Mouse (Mus musculus) intestine, embryonic 14.5 days (tissue): Measurements from ENCODE around the gene Traf3. TPM values are rescaled to one million over a fixed set of nuclear protein-coding genes. Genes with fewer than 3 reads are reported as not detected.

Source experiments
- ATAC-seq: fragments of 200-750 bp; cut with Nextera tagmentation; replicated peaks from 2 replicates; pipeline ENCODE4 v1.8.0; 2017; ENCODE audit warnings: low read depth, moderate number of reproducible peaks, moderate TSS enrichment, moderate library complexity; ENCODE audit not compliant: low FRiP score, low TSS enrichment
- DNase-seq: peaks from one replicate; pipeline ENCODE4 v3.0.0-alpha.2; 2018; ENCODE audit warnings: low spot score
- H3K27ac ChIP-seq: fragments of 300-500 bp; sonication (generic); 2 replicates; pipeline ENCODE4 v1.5.1; 2014; ENCODE audit warnings: low read depth, mild to moderate bottlenecking, control low read depth
- H3K27me3 ChIP-seq: fragments of 300-500 bp; sonication (generic); replicated peaks from 2 replicates; pipeline ENCODE4 v1.6.1; 2014; ENCODE audit warnings: low read length, control low read depth; ENCODE audit not compliant: control insufficient read depth, insufficient read depth
- H3K36me3 ChIP-seq: fragments of 300-500 bp; sonication (generic); 2 replicates; pipeline ENCODE4 v1.6.1; 2014; ENCODE audit warnings: low read length, control low read depth; ENCODE audit not compliant: control insufficient read depth, insufficient read depth
- H3K4me1 ChIP-seq: fragments of 300-500 bp; sonication (generic); replicated peaks from 2 replicates; pipeline ENCODE4 v1.6.1; 2014; ENCODE audit warnings: low read length, control low read depth, mixed read lengths; ENCODE audit not compliant: control insufficient read depth, insufficient read depth
- H3K4me2 ChIP-seq: fragments of 300-500 bp; sonication (generic); 2 replicates; pipeline ENCODE4 v1.6.1; 2014; ENCODE audit warnings: low read length
- H3K4me3 ChIP-seq: fragments of 300-500 bp; sonication (generic); 2 replicates; pipeline ENCODE4 v1.5.1; 2014; ENCODE audit warnings: low read depth, low read length, control low read depth, mixed read lengths
- H3K9ac ChIP-seq: fragments of 300-500 bp; sonication (generic); 2 replicates; pipeline ENCODE4 v1.6.1; 2014; ENCODE audit warnings: mild to moderate bottlenecking, low read length
- H3K9me3 ChIP-seq: fragments of 300-500 bp; sonication (generic); 2 replicates; pipeline ENCODE4 v1.6.1; 2016; ENCODE audit warnings: low read length, control low read depth; ENCODE audit not compliant: control insufficient read depth
- WGBS: fragments of 180-500 bp; shearing (Covaris S2); extraction: QIAGEN DNeasy Blood & Tissue Kit; methylation state at CpG from one replicate; pipeline ENCODE4 v1.1.7; 2014; 5-methylcytosine and 5-hydroxymethylcytosine counted together
- polyA plus RNA-seq: library from polyadenylated mRNA; unstranded; fragments of >200 nt; fragmentation: Nextera tagmentation; extraction: Ambion mirVana; gene quantifications from 2 replicates; pipeline ENCODE4 v1.2.1, GENCODE M21; 2014

Traf3 gene
- polyA plus RNA-seq, 1 experiment from 2014 or later = 9.1 TPM

GRCm38 (mm10) chr12:111230793-111231192, 64.6 kb downstream of the Traf3 start:
- DNase-seq (no peak), ATAC-seq (no peak)
- no peaks in the 10 kb centered on the region for H3K9me3 ChIP-seq
- no peak overlapping the region for H3K27ac ChIP-seq
- 0 out of 2 replicates have a peak, but pooled peaks cover 6% of the 10 kb centered on the region for H3K36me3 ChIP-seq
- no peaks in the 10 kb centered on the region for H3K27me3 ChIP-seq
- H3K9ac ChIP-seq = no peak overlapping the region
- H3K4me1 ChIP-seq = no peaks in the 10 kb centered on the region
- H3K4me3 ChIP-seq = no peak overlapping the region
- 88% methylated on average over 2 of the region's 2 CpGs for WGBS
- H3K4me2 ChIP-seq = no peak overlapping the region

GRCm38 (mm10) chr12:111233798-111234197, 67.6 kb downstream of the Traf3 start:
- WGBS = 85% methylated on average over 4 of the region's 4 CpGs
- no peak overlapping the region for H3K9ac ChIP-seq
- H3K9me3 ChIP-seq = no peaks in the 10 kb centered on the region
- no peaks in the 10 kb centered on the region for H3K27me3 ChIP-seq
- H3K4me1 ChIP-seq = no peaks in the 10 kb centered on the region
- ATAC-seq = no peak
- DNase-seq = no peak
- H3K36me3 ChIP-seq = peaks cover 15% of the 10 kb centered on the region
- no peak overlapping the region for H3K4me2 ChIP-seq
- H3K27ac ChIP-seq = no peak overlapping the region
- no peak overlapping the region for H3K4me3 ChIP-seq

GRCm38 (mm10) chr12:111234383-111234782, 68.2 kb downstream of the Traf3 start:
- Histone ChIP-seq H3K36me3 (peaks cover 18% of the 10 kb centered on the region), H3K4me3 (no peak overlapping the region), H3K9me3 (no peaks in the 10 kb centered on the region), H3K4me1 (no peaks in the 10 kb centered on the region), H3K4me2 (no peak overlapping the region), H3K27ac (no peak overlapping the region), H3K9ac (no peak overlapping the region), H3K27me3 (no peaks in the 10 kb centered on the region)
- DNase-seq (no peak), ATAC-seq (no peak)
- 82% methylated on average over 9 of the region's 9 CpGs for WGBS

- no peak overlapping the region for H3K4me3 ChIP-seq
- DNase-seq (no peak), ATAC-seq (no peak)
- no peak overlapping the region for H3K9ac ChIP-seq
- H3K36me3 ChIP-seq = peaks cover 18% of the 10 kb centered on the region
- H3K9me3 ChIP-seq = no peaks in the 10 kb centered on the region
- no peak overlapping the region for H3K27ac ChIP-seq
- H3K27me3 ChIP-seq = no peaks in the 10 kb centered on the region
- no peaks in the 10 kb centered on the region for H3K4me1 ChIP-seq
- 87% methylated on average over 6 of the region's 6 CpGs for WGBS
- H3K4me2 ChIP-seq = no peak overlapping the region
These were observed 69.5 kb downstream of the Traf3 start for GRCm38 (mm10) chr12:111235631-111236030.

- 94% methylated on average over 16 of the region's 16 CpGs for WGBS
- no peak overlapping the region for H3K4me2 ChIP-seq
- H3K9me3 ChIP-seq = no peaks in the 10 kb centered on the region
- no peaks in the 10 kb centered on the region for H3K4me1 ChIP-seq
- H3K36me3 ChIP-seq = peaks cover 24% of the 10 kb centered on the region
- H3K4me3 ChIP-seq = no peak overlapping the region
- no peaks in the 10 kb centered on the region for H3K27me3 ChIP-seq
- DNase-seq (no peak), ATAC-seq (no peak)
- H3K27ac ChIP-seq = no peak overlapping the region
- no peak overlapping the region for H3K9ac ChIP-seq
These were observed 71.5 kb downstream of the Traf3 start for GRCm38 (mm10) chr12:111237611-111238188.

- ATAC-seq (no peak), DNase-seq (no peak)
- H3K27me3 ChIP-seq = no peaks in the 10 kb centered on the region
- 0 out of 2 replicates have a peak overlapping the region, but pooled peaks have one; percentile 27 for H3K27ac ChIP-seq
- no peaks in the 10 kb centered on the region for H3K4me1 ChIP-seq
- H3K4me3 ChIP-seq = no peak overlapping the region
- 89% methylated on average over 5 of the region's 5 CpGs for WGBS
- no peak overlapping the region for H3K9ac ChIP-seq
- H3K36me3 ChIP-seq = peaks cover 31% of the 10 kb centered on the region
- no peaks in the 10 kb centered on the region for H3K9me3 ChIP-seq
- no peak overlapping the region for H3K4me2 ChIP-seq
These were observed 72.2 kb downstream of the Traf3 start for GRCm38 (mm10) chr12:111238345-111238744.

GRCm38 (mm10) chr12:111238778-111239177, 72.6 kb downstream of the Traf3 start:
- DNase-seq = no peak
- H3K36me3 ChIP-seq = peaks cover 35% of the 10 kb centered on the region
- 0 out of 2 replicates have a peak overlapping the region, but pooled peaks have one; percentile 27 for H3K27ac ChIP-seq
- H3K27me3 ChIP-seq = no peaks in the 10 kb centered on the region
- H3K4me2 ChIP-seq = no peak overlapping the region
- no peaks in the 10 kb centered on the region for H3K4me1 ChIP-seq
- no peak for ATAC-seq
- no peak overlapping the region for H3K9ac ChIP-seq
- no peaks in the 10 kb centered on the region for H3K9me3 ChIP-seq
- no peak overlapping the region for H3K4me3 ChIP-seq
- WGBS = 61% methylated on average over 4 of the region's 4 CpGs

GRCm38 (mm10) chr12:111239930-111240329, 73.8 kb downstream of the Traf3 start:
- H3K4me1 ChIP-seq = no peaks in the 10 kb centered on the region
- H3K27ac ChIP-seq = no peak overlapping the region
- DNase-seq = no peak
- H3K9ac ChIP-seq = no peak overlapping the region
- no peaks in the 10 kb centered on the region for H3K9me3 ChIP-seq
- WGBS = 84% methylated on average over 10 of the region's 10 CpGs
- no peak for ATAC-seq
- H3K4me2 ChIP-seq = no peak overlapping the region
- H3K36me3 ChIP-seq = peaks cover 39% of the 10 kb centered on the region
- H3K27me3 ChIP-seq = no peaks in the 10 kb centered on the region
- no peak overlapping the region for H3K4me3 ChIP-seq

- Histone ChIP-seq H3K4me3 (no peak overlapping the region), H3K27me3 (no peaks in the 10 kb centered on the region), H3K9me3 (no peaks in the 10 kb centered on the region), H3K27ac (no peak overlapping the region), H3K36me3 (peaks cover 39% of the 10 kb centered on the region), H3K9ac (no peak overlapping the region), H3K4me2 (no peak overlapping the region), H3K4me1 (no peaks in the 10 kb centered on the region)
- WGBS = 97% methylated on average over 6 of the region's 6 CpGs
- ATAC-seq = no peak
- no peak for DNase-seq
These were observed 75.7 kb downstream of the Traf3 start for GRCm38 (mm10) chr12:111241916-111242315.
